Mouse (Mus musculus) liver, postnatal 0 days (tissue): ENCODE results near the gene Ostn. TPM values are rescaled to one million over a fixed set of nuclear protein-coding genes. Genes with fewer than 3 reads are reported as not detected.
"Not testable (repeated sequence)": the region's sequence is repeated elsewhere in the genome, so short reads cannot be mapped to it uniquely, and the experiment has no call there.

ENCODE experiments used
- ATAC-seq: fragments of 200-750 bp; cut with Nextera tagmentation; 2 replicates; pipeline ENCODE4 v1.8.0; 2017; ENCODE audit warnings: mild to moderate bottlenecking, moderate library complexity
- DNase-seq: peaks from one replicate; pipeline ENCODE4 v3.0.0-alpha.2; 2016
- H3K27ac ChIP-seq: fragments of 300-500 bp; sonication (generic); 2 replicates; pipeline ENCODE4 v1.5.1; 2014; ENCODE audit warnings: antibody characterized with exemption, moderate library complexity, mild to moderate bottlenecking, low read depth
- H3K27me3 ChIP-seq: fragments of 300-500 bp; sonication (generic); 2 replicates; pipeline ENCODE4 v1.6.1; 2014; ENCODE audit warnings: low read length, control low read depth, mixed read lengths; ENCODE audit not compliant: insufficient read depth
- H3K36me3 ChIP-seq: fragments of 300-500 bp; sonication (generic); replicated peaks from 2 replicates; pipeline ENCODE4 v1.6.1; 2014; ENCODE audit warnings: mild to moderate bottlenecking, control low read depth, low read length, moderate library complexity, mixed read lengths; ENCODE audit not compliant: insufficient read depth
- H3K4me1 ChIP-seq: fragments of 300-500 bp; sonication (generic); 2 replicates; pipeline ENCODE4 v1.6.1; 2014; ENCODE audit warnings: antibody characterized with exemption, mild to moderate bottlenecking, control low read depth; ENCODE audit not compliant: insufficient read depth
- H3K4me2 ChIP-seq: fragments of 300-500 bp; sonication (generic); 2 replicates; pipeline ENCODE4 v1.6.1; 2014; ENCODE audit warnings: low read depth, mild to moderate bottlenecking, low read length, moderate library complexity, mixed read lengths
- H3K4me3 ChIP-seq: fragments of 300-500 bp; sonication (generic); 2 replicates; pipeline ENCODE4 v1.5.1; 2014; ENCODE audit warnings: low read depth, low read length
- H3K9ac ChIP-seq: fragments of 300-500 bp; sonication (generic); replicated peaks from 2 replicates; pipeline ENCODE4 v1.6.1; 2014; ENCODE audit warnings: mild to moderate bottlenecking, moderate library complexity
- H3K9me3 ChIP-seq: fragments of 300-500 bp; sonication (generic); 2 replicates; pipeline ENCODE4 v1.6.1; 2016; ENCODE audit warnings: mild to moderate bottlenecking, control low read depth, low read length, mixed read lengths
- CTCF ChIP-seq: sonication (generic); IDR thresholded peaks from 2 replicates; pipeline ENCODE4 v1.5.1; 2016; ENCODE audit warnings: antibody characterized with exemption, low read depth
- EP300 ChIP-seq: IDR thresholded peaks from 2 replicates; pipeline ENCODE4 v1.6.1; 2016; ENCODE audit warnings: antibody characterized with exemption, low read depth, mild to moderate bottlenecking
- WGBS: fragments of 180-500 bp; shearing (Covaris S2); extraction: QIAGEN DNeasy Blood & Tissue Kit; methylation state at CpG from one replicate; pipeline ENCODE4 v1.1.7; 2014; ENCODE audit not compliant: insufficient replicate concordance; 5-methylcytosine and 5-hydroxymethylcytosine counted together
- polyA plus RNA-seq: library from polyadenylated mRNA; unstranded; fragments of >200 nt; fragmentation: Nextera tagmentation; extraction: Ambion mirVana; gene quantifications from 2 replicates; pipeline ENCODE4 v1.2.1, GENCODE M21; 2015

Gene Ostn
- not detected in 2 replicates for polyA plus RNA-seq

GRCm38 (mm10) chr16:27307189-27307588, at the start of gene Ostn:
Gene Ostn (plus strand): TSS chr16:27307489.
- 66% methylated on average over 4 of the region's 4 CpGs for WGBS

GRCm38 (mm10) chr16:27268748-27269147, 38.5 kb upstream of the Ostn start:
- Histone ChIP-seq H3K9ac (no peak overlapping the region), H3K4me1 (no peaks in the 10 kb centered on the region), H3K4me3 (no peak overlapping the region), H3K9me3 (no peaks in the 10 kb centered on the region), H3K36me3 (no peaks in the 10 kb centered on the region), H3K27me3 (no peaks in the 10 kb centered on the region), H3K4me2 (no peak overlapping the region), H3K27ac (no peak overlapping the region)
- no peak for ATAC-seq
- 79% methylated on average over 4 of the region's 4 CpGs for WGBS
- no peak for DNase-seq
- TF ChIP-seq EP300 = no peak
- no peak for TF ChIP-seq CTCF

More at GRCm38 (mm10) chr16:27307189-27307588, at the start of gene Ostn:
- not testable (repeated sequence) for H3K4me3 ChIP-seq, H3K36me3 ChIP-seq, ATAC-seq, H3K4me1 ChIP-seq, H3K9me3 ChIP-seq, H3K4me2 ChIP-seq, H3K27me3 ChIP-seq, H3K27ac ChIP-seq, DNase-seq, H3K9ac ChIP-seq

- no peaks in the 10 kb centered on the region for H3K9me3 ChIP-seq
- TF ChIP-seq EP300 = no peak
- TF ChIP-seq CTCF = no peak
- H3K4me1 ChIP-seq = no peaks in the 10 kb centered on the region
- DNase-seq (no peak), ATAC-seq (no peak)
- H3K9ac ChIP-seq = no peak overlapping the region
- H3K27me3 ChIP-seq = no peaks in the 10 kb centered on the region
- no peaks in the 10 kb centered on the region for H3K36me3 ChIP-seq
- H3K4me2 ChIP-seq = no peak overlapping the region
- no peak overlapping the region for H3K27ac ChIP-seq
- 77% methylated on average over 3 of the region's 3 CpGs for WGBS
- H3K4me3 ChIP-seq = no peak overlapping the region
These were observed 19.9 kb upstream of the Ostn start for GRCm38 (mm10) chr16:27287410-27287809.

GRCm38 (mm10) chr16:27296508-27296907, 10.8 kb upstream of the Ostn start:
- TF ChIP-seq EP300 = no peak
- no peak for TF ChIP-seq CTCF
- H3K27me3 ChIP-seq = no peaks in the 10 kb centered on the region
- no peak overlapping the region for H3K4me3 ChIP-seq
- DNase-seq (no peak), ATAC-seq (no peak)
- H3K4me2 ChIP-seq = no peak overlapping the region
- WGBS = 85% methylated on average over 3 of the region's 3 CpGs
- no peaks in the 10 kb centered on the region for H3K4me1 ChIP-seq
- no peaks in the 10 kb centered on the region for H3K9me3 ChIP-seq
- H3K36me3 ChIP-seq = no peaks in the 10 kb centered on the region
- no peak overlapping the region for H3K27ac ChIP-seq
- no peak overlapping the region for H3K9ac ChIP-seq

- H3K4me2 ChIP-seq = no peak overlapping the region
- no peak overlapping the region for H3K9ac ChIP-seq
- no peak overlapping the region for H3K4me3 ChIP-seq
- no peak for ATAC-seq
- no peaks in the 10 kb centered on the region for H3K36me3 ChIP-seq
- no peak for DNase-seq
- H3K27me3 ChIP-seq = no peaks in the 10 kb centered on the region
- H3K27ac ChIP-seq = no peak overlapping the region
- no peaks in the 10 kb centered on the region for H3K4me1 ChIP-seq
- 64% methylated on average over 2 of the region's 2 CpGs for WGBS
- TF ChIP-seq EP300 = no peak
- TF ChIP-seq CTCF = no peak
- H3K9me3 ChIP-seq = no peaks in the 10 kb centered on the region
These were observed 10.4 kb upstream of the Ostn start for GRCm38 (mm10) chr16:27296929-27297328.

GRCm38 (mm10) chr16:27319099-27319498, 11.8 kb downstream of the Ostn start:
- DNase-seq (no peak), ATAC-seq (no peak)
- H3K9me3 ChIP-seq = no peaks in the 10 kb centered on the region
- no peaks in the 10 kb centered on the region for H3K36me3 ChIP-seq
- H3K27me3 ChIP-seq = no peaks in the 10 kb centered on the region
- H3K9ac ChIP-seq = no peak overlapping the region
- 74% methylated on average over 1 of the region's 1 CpGs for WGBS
- H3K4me1 ChIP-seq = no peaks in the 10 kb centered on the region
- no peak overlapping the region for H3K4me3 ChIP-seq
- TF ChIP-seq EP300 = no peak
- no peak for TF ChIP-seq CTCF
- no peak overlapping the region for H3K27ac ChIP-seq
- H3K4me2 ChIP-seq = no peak overlapping the region

GRCm38 (mm10) chr16:27322047-27322446, 14.8 kb downstream of the Ostn start:
- H3K36me3 ChIP-seq = no peaks in the 10 kb centered on the region
- H3K9me3 ChIP-seq = no peaks in the 10 kb centered on the region
- H3K9ac ChIP-seq = no peak overlapping the region
- no peak overlapping the region for H3K27ac ChIP-seq
- no peaks in the 10 kb centered on the region for H3K4me1 ChIP-seq
- DNase-seq (no peak), ATAC-seq (no peak)
- TF ChIP-seq CTCF (no peak), EP300 (no peak)
- no peak overlapping the region for H3K4me3 ChIP-seq
- no peaks in the 10 kb centered on the region for H3K27me3 ChIP-seq
- H3K4me2 ChIP-seq = no peak overlapping the region
